Mouse (Mus musculus) brain, adult 10 weeks (tissue): ENCODE data around the gene Arl5c. TPM values are rescaled to one million over a fixed set of nuclear protein-coding genes. Genes with fewer than 3 reads are reported as not detected.

Experiments used
- polyA plus RNA-seq: library from polyadenylated mRNA; stranded (reverse); fragments of 350-450 nt; fragmentation: Illumina TruSeq; extraction: RNeasy Lipid Tissue Mini Kit (QIAGEN cat#74804); gene quantifications from one replicate; pipeline ENCODE4 v1.2.3, GENCODE M21; 2015; ENCODE audit warnings: low read depth, low replicate concordance

Arl5c gene
- 3.8 TPM for polyA plus RNA-seq

DNA sequence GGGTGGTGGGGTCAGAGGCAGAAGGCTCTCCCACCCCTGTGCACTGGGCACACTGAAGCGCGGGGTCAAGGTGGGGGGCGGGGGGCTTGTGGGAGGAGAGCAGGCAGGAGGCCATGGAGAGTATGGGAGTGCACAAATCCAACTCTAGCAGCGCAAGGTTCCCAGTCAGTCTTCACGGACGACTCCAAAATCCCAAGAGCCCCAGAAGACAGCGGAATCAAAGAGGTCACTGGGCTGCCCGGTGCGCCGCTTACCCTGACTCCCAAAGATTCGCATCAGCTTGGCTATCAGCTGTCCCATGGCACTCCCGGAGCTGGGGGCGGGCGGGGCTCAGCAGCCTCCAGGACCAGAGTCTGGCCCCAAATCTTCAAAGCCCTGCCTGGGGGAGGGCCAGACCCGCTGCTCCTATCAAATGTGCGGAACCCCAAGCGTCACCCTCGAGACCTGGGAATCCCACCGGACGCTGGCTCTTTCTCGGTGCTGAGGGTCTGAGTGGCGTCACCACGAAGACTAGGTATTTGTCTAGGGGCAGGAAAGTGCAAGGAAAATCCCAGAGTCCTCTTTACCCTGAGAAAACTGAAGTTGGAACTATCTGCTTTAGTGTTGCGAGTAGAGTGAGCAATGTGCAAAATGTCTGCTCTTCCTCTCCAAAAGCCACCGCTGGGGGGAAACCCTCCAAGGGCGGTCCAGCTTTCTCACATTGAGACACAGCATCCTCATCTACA lies at the start of gene Arl5c:
Gene Arl5c, minus strand, starts transcription at position 618 of the 725 bp plus-strand sequence.

DNA sequence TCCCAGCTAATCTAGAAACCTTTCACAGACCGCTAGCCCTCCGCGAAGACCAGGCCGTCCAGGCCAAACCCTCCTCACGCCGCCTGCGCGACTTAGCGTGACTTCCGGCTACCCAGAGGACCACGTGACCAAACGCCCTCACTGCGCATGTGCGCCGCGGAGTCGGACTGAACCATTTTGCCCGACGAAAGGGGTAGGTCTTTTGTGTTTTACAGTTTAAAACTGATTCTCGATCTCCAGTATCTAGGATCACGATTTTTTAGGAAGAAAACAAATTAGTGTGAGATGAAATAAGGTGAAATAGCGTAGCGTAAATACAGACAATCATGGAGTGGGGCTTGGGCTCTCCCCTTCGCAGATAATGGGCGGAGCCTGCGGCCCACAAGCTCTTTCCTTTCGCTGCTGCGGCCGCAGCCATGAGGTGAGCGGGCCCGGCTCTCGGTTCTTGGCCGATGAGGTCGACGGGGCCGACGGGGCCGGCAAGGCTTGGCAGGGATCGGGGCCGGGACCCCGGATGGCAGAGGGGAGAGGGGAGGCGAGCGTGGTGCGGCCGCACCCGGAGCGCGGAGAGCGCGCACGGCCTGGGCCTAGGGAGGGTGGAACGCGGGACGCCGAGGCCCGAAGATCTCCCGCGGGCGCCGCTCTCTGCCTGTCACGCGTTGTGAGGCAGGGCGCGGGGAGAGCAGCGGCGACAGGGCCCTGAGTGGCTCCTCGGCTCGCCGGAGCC lies 30.8 kb upstream of the Arl5c start, which contains the start of gene Rpl19:
Gene Rpl19, plus strand, starts transcription at position 141 of the 727 bp plus-strand sequence.

DNA sequence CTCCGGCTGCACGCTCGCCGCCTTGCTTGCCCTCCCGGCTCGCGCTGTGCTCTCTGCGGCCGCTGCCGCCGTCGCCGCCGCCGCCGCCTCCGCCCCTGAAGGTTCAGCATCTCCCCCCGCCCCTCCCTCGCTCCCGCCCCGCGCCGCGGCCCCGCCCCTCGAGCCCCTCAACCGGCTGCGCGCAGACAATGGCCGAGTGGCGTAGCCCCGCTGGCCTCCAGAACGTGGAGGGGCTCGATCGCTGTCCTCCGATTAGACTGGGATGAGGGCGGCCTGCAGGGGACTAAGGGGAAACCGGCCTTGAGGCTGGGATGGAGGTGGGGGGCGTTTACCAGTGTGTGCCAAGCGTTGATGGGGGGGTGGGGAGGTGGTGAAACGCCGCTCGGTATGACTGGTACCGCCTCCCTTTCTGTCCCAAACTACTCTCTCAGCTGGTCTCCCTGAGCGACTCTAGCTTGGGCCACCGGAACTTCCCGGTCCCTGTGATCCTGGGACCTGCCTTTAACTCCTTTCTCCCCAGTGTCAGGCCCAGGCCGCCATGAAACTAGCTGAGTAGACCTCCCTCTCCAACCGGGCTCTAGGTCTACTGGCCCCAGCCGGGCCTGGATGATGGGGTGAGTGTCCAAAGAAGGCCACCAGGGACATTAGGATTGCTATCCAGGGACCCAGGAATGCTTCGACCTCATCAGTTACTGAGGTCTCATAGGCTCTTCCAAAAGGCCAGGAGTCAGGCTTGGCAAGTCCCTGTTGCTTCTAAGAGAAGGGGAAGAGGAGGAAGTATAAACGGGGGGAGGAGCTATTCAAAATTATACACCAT lies 26.8 kb upstream of the Arl5c start, which contains the start of gene Cacnb1:
Gene Cacnb1, minus strand, starts transcription at position 480 of the 817 bp plus-strand sequence.

DNA sequence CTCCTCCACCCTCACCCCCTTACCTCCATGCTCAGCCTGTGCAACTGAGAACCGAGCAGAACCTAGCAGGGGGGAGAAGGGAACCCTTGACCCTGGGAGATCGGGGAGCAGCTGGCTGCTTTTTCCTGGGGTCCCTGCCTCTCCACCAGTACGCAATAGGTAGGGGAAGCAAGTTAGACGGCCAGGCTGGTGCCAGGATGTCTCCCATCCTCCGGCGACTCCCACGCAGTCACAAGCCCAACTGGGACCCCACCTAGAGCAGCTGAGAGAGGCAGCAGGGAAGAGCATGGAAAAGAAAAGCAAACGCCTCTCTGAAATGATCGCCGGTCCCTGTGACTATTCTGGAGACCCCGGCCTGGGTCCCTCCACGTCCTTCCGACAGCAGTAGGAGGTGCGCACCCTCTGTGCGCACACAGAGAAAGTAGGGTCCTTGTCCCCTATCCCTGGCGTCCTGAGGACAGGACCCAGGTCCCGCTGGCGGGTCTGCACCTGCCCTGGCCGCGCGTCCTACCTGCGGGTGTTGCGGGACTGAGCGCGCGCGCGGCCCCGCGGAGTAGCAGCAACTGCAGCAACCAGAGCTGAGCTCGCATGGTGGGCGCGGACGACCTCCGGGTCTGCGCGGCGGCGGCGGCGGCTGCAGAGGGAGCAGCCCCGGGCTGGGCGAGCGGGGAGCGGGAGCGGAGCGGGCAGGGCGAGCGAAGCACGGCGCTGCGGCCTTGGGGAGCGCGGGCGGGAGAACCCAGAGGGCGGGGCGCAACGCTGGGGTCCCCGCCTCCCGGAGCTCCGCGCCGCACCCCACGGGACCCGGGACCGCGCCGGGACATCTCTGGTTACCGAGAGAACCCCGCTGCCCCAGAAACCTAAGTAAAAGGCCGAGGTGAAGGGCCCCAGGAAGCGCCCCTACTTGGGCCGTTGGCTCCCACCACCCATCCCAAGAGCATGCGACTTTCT lies 10.0 kb downstream of the Arl5c start, which contains the start of gene Plxdc1:
Gene Plxdc1, minus strand, starts transcription at position 718 of the 951 bp plus-strand sequence.

Other genes with a start within 250 kb of the Arl5c start
- gene Cwc25, start 229.6 kb downstream of the Arl5c start, polyA plus RNA-seq: 11.9 TPM
- gene 1700001P01Rik, start 220.3 kb downstream of the Arl5c start, polyA plus RNA-seq: 0.92 TPM
- 513 TPM for gene Rpl23, start 213.7 kb downstream of the Arl5c start, polyA plus RNA-seq
- gene Lasp1, start 197.2 kb downstream of the Arl5c start, polyA plus RNA-seq: 94.8 TPM
- 102 TPM for gene B230217C12Rik, start 155.4 kb downstream of the Arl5c start, polyA plus RNA-seq
- gene Fbxo47, start 112.0 kb downstream of the Arl5c start, polyA plus RNA-seq: 2.6 TPM
- 25.0 TPM for gene Plxdc1, start 9.7 kb downstream of the Arl5c start, polyA plus RNA-seq
- gene Cacnb1, start 26.9 kb upstream of the Arl5c start, polyA plus RNA-seq: 89.6 TPM
- gene Rpl19, start 30.5 kb upstream of the Arl5c start, polyA plus RNA-seq: 1,548 TPM
- gene Stac2, start 57.3 kb upstream of the Arl5c start, polyA plus RNA-seq: 83.1 TPM
- 20.6 TPM for gene Fbxl20, start 154.2 kb upstream of the Arl5c start, polyA plus RNA-seq
- 21.7 TPM for gene Med1, start 197.1 kb upstream of the Arl5c start, polyA plus RNA-seq
- gene Cdk12, start 206.9 kb upstream of the Arl5c start, polyA plus RNA-seq: 13.0 TPM